Mouse (Mus musculus) yolk sac, embryonic 10.5 days (tissue): ENCODE measurements around the gene Cbl.

Experiments used
- DNase-seq: peaks from one replicate; pipeline ENCODE4 v3.0.0-alpha.2; 2017; ENCODE audit warnings: low spot score

Gene Cbl

DNA sequence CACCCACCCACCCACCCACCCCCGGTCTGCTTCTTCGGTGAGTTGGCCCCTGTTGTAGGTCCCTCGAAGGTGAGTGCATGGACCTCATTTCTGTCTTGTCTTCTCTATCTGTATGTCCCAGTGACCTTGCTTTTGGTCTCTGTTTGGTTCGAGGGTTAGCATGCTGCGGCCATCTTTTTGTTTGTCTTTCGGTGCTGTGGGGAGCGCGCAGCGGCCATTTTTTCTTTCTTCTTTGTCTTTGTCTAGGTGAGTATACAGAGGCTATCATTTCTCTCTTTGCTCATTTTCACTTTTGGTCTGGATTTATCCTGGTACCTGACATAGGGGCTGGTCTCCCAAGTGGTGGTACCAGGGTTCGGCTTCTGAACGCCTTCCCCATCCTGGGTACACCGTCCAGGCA lies 55.0 kb downstream of the Cbl start:
- DNase-seq, result no peak

DNA sequence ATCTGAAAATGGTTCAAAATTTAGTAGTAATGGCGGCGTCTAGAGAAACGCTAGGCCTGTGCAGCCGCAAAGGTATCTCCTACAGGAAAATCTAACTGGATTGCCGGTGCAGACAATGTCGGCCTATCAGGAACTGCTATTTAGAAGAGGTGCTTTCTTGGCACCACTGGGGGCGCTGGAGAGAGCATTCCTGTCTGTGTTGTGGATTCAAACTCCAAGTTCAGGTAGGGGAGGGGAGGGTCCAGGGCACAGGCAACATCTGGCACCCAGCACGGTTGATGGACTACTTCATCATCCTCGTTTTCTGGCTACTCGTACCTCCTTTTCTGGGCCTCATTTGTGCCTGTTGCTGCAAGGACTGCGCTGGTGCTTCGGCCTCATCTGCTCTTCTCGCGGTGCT lies 55.5 kb downstream of the Cbl start:
- DNase-seq, result no peak

- DNase-seq, result no peak
Observed at GRCm38 (mm10) chr9:44177405-44177804, 56.4 kb downstream of the Cbl start.

DNA sequence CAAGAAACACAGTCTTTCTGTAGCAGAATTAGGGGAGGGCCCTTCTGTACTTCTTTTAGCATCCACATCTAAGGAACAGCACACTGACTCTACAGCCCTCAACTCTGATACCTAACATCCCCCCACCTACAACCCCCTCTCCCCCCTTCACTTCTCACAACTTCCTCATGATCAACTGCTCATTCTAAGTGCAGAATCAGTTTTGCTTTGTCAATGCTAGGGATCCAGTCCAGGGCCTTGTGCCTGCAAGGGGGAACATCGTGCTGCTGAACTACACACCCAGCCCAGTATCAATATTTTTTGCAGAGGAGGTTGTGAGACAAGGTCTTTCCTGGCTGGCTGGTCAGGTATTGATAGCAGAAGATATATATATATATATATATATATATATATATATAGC lies 57.9 kb downstream of the Cbl start:
- DNase-seq, result no peak

DNA sequence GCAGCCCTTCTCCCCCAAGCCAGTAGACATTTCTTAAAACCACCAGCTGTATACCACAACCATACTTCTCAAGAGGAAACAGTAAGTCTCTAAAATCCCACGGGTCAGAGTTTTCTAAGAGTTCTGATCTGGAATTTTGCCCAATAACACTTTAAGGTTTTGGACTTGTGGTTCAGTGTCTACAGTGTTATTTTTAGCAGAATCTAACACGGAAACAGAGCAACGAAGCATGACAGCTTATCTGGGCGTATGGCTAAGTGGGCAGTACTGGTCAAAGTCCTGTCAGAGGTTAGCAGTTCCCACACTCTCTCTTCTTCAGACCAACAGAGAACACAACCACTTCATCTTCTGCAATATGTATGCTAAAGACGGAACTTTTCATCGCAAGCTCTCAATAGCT lies 58.3 kb downstream of the Cbl start:
- DNase-seq, result peak; percentile 50

DNA sequence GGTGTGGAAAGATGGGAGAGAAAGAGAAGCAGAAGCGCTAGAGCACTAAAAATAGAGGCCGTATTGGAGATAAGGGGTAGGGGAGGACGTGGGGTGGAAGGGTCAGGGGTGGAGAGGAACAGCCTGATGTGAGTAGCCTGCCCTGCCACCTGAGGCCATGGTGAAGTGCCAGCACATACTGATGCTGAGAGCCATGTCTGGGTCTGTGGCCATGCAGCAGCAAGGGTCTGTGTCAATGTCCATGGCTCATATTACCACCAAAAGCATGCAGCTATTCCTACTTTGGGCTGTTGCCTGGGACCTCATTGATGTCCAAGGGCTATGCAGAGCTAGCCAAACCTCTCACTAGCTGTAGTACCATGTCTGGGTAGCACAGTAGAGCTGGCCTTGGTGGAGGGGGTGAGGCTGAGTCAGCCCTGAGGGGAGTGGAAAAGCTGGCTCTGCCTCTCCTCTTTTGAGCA lies 63.1 kb downstream of the Cbl start:
- DNase-seq, result no peak

DNA sequence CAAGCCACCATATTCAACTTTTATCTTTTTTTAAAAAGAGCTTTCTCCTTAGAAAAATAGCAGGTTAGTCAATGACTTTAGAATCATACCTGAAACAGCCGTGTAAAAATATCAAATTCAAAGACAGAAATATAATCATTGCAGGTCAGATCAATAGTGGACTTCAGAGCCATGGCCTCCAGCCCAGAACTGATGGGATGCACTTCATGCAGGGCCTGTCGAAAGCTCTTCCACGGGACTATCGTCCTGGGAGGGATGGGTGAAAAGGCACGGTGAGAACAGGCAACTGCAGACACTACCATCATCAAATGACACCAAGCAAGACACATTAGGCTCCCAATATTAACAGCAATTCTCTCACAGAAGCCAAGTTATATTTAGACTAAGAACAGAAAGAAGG lies 64.9 kb downstream of the Cbl start:
- DNase-seq, result no peak

DNA sequence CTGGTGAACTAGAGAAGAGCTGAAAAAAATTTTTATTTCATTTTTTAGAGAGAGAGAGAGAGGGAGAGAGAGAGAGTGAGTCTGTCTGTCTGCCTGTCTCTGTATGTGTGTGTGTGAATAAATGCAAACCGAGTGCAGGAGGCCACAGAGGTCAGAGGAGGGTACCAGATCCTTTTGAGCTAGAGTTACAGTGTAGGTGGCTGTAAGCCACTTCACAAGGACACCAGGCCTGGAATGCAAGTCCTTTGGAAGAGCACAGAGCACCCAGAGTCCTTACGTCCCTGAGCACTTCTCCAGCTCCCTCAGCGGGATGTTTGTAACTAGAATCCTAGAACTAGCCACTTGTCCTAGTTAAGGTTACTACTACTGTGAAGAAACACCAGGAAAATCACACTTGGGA lies 74.0 kb downstream of the Cbl start:
- DNase-seq, result no peak

DNA sequence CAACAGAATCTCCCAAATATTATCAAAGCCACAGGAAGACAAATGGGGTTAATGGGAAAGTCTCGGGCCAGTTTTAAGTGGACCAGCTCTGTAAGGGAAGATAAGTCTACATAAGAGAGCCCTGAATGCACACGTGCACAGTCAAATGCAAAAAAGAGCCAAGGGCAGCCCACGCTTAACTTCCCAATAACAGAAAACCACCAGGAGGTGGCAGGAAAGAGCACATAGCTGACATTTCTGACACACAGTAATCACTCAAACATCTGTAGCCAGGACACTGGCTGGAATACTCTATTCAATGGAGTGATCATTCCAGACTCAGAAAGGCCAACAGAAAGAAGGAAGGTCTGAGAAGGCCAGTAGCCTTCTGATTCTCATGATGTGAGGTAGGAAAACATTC lies 86.6 kb downstream of the Cbl start:
- no peak for DNase-seq

DNA sequence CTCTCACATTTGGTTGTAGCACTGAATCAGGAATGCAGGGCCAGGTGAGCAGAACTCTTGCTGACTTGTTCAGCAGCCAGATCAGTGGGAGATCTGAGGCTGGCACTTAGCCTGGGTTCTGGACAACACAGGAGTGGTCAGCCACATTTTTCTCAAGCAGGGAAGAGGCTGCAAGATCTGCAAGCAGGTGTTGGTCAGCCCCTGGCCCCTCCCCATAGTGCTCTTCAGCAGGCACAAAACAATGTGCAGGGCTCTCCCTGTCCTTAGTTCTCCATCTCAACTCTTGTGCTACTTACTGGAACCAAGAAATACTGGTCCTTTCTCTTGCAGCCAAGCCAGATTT lies 89.2 kb downstream of the Cbl start:
- DNase-seq, result no peak

GRCm38 (mm10) chr9:44144023-44144717 lies 89.7 kb downstream of the Cbl start:
- DNase-seq, result no peak

DNA sequence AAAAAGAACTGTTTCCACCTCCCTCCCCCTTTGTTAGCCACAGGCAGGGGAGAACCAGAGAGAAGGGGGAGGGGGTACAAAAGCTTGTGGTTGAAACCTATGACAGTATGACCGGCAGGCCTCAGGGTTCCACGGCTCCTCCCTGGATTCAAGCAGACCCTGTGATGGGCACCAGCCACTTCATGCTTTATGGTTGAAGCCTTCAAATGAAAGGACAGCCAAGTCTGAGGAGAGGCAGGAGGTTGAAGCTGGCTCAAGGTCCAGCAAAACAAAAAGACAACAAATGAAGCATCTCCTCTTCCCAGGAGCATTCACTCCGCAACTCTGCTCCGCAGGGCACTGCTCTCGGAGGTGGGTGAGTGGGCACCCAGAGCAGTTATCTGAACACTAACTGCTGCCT lies 90.4 kb downstream of the Cbl start:
- no peak for DNase-seq

- no peak for DNase-seq
Observed at GRCm38 (mm10) chr9:44141951-44142350, 91.9 kb downstream of the Cbl start.

DNA sequence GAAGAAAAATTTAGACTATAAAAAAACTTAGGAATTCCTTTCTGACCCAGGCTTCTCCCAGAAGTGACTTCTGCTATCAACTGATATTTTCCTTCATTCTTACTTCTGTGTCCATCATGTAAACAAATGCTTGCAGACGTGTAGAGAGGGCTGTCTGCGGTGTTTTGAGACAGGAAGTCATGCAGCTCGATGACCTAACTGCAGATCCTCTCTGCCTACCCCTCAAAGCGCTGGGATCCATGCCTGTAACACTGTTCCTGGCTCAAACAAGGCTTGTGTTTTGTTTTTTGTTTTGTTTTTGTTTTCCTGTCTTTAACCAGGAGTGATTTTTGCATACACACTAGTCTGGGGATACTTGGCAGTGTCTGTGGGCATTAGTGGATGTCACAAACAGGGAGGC lies 96.0 kb downstream of the Cbl start:
- no peak for DNase-seq

GRCm38 (mm10) chr9:44135731-44136411 lies 98.0 kb downstream of the Cbl start:
- DNase-seq, result no peak

DNA sequence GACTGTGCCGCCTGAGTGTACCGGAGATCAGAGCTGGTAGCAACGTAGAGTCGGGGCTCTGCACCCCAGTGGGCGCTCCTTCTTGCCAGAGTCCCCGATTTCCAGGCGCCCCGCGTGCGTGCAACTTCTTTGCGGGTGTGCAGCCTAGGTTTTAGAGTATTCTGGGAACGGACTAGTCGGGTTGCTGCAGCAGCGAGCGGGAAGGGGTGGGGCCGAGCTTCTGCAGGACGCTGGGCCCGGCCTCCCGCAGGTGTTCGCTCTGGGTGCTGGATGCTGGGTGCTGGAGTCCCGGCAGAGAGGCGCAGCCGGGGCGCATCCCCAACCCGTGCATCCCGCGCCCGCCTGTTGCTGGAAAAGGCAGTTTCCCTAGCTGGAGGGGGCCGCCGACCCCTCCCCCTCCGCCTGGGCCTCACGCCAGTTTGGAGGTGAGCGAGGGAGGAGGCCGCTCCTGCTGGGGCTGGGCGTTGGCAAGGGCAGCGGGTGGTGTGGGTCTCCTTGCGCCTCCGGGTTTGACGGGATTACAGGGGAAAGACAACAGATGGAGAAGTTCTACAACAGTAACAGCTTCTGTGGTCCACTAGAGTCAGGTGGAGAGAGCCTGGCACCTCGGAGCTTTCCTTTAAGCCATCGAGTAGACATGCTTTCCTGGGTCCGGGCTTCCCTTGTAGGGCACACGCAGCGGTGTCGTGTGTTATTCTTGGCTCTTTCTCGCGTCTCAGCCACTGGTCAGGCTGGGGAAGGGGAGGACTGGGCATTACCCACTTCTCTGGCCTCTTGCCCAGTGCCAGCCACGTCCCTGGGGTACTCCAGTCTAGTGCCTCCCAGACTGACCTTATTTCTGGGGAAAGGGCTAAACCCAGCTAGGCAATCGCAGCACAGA lies 98.8 kb downstream of the Cbl start:
- DNase-seq, result no peak

DNA sequence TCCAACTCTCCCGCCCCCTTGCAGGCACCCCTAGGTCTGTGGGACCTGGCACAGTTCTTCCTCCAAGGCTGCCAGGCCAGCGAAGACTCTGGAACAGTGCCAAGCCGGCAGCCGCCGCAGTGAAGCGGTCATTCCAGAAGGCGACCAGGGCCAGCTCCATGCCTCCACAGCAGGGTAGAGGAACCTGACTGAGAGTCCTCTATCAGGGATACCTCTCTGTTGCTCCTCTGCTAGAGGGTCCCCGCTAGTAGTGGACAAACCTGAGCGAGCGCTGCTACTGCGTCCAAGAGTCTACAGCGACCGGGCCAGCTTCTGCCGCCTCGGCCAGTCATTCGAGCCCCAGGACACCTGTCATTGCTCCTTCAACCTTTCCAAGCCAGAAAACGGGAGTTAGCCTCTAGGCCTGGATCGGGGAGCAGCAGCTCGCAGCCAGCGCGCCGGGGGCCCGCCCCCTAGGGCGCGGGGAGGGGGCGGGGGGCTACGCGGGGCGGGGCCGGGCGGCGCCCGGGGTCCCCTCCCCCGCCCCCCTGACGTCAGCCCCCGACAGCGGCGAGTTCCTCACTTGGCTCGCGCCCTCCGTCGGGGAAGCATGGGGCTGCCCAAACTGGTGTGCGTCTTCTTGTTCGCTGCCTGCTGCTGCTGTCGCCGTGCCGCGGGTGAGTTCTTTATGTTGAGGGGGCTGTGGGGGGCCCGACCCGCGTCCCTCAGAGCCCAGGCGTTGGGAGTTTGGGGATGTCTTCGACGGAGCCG lies 99.6 kb downstream of the Cbl start, which contains the start of gene Mcam:
TSS of gene Mcam (plus strand) at position 369 of the 750 bp plus-strand sequence.
- DNase-seq, result peak; percentile 50

DNA sequence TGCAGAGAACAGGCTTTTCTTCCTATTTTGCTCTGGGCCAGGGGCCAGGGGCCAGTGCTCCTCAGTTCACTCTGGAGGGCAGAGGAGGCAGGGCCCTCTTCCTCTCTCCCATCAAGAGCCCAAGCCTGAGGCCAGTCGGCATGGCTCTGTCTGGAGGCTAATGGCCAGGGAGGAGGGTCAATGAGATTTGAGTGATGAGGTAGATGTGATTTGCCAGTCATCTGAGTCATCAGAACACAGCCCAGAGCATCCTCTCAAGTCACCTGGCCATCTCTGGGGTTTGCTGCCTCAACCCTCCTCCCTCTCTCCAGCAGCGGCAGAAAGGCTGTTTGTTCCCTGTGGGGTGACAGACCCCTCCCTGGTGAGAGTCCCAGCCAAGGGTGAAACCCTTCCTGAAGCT lies 100.6 kb downstream of the Cbl start:
- DNase-seq, result no peak

DNA sequence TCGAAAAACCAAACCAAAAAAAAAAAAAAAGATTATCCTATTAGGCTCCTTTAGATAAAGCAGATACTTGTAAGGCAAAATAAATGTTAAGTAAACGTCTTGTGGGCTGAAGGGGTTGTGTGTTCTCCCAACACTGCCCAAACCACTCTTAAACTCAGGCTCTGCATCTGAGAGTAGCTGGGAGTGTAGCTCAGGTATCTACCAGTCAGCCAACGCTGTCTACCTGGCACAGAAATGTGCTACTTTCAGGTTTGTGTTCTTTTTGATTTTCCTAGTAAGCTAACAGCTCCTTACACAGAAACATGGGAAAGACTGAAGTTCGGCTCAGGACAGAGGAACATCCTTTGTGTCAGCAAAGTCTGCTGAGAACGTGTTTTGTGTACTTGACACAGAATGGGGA lies 101.6 kb downstream of the Cbl start:
- DNase-seq, result no peak

DNA sequence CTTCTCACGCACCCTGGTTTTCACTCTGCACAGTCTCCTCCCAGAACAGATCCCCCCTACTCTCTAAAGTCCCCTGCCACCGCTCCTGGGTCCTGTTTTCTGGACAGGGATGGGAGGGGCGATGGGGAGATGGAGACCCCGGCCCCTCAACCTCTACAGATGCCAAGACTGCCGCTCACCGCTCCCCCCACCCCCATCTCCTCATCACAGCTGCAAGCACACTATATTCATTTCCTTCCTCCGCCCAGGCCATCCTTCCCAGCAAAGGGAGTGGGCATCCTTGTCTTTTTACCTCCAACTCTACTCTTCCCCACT lies 102.6 kb downstream of the Cbl start:
- no peak for DNase-seq

GRCm38 (mm10) chr9:44130581-44131275 lies 103.1 kb downstream of the Cbl start:
- no peak for DNase-seq

GRCm38 (mm10) chr9:44130034-44130433 lies 103.8 kb downstream of the Cbl start:
- peak; percentile 64 for DNase-seq
